Mouse (Mus musculus) left cerebral cortex, postnatal 10 days (tissue): ENCODE data around the gene Ttc7b. TPM values are rescaled to one million over a fixed set of nuclear protein-coding genes. Genes with fewer than 3 reads are reported as not detected.

ENCODE experiments used
- DNase-seq, 2 experiments: peaks; one replicate each; pipeline ENCODE4 v3.0.0; 2021 to 2022; ENCODE audit warnings: low spot score in 2 of 2, mixed read lengths in 1 of 2; ENCODE audit errors: extremely low spot score in 1 of 2
- intact Hi-C: fragments of 180-260 bp; cut with DNase I; formaldehyde crosslinking; loops from one replicate; pipeline ENCODE4 v1.15.1; 2025
- total RNA-seq, 2 experiments: library from RNA; stranded (reverse); gene quantifications; 2 replicates each; pipeline ENCODE4 v1.2.3; 2021

The Ttc7b gene
- total RNA-seq, 2 experiments from 2014 or later = 137 to 138 TPM

DNA sequence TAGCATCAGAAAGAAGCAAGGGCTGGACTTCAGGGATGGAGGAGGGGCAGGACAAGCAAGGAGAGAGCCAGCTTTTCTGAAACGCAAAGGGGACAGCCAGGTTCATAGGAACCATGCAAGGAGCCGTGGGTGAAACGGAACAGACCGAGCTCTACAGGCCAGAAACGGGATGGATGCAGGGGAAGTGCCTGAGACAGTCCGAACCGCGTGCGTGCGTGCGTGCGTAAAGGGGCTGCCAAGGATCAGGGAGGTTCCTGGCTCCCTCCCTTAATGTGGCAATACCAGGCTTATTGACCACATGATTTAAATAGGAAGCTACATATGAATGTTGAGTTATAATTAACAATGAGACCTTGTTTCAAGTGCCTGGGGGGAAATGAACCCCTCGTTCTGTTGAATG lies 21.2 kb downstream of the Ttc7b start:
- intact Hi-C loops = no loop called here
- no peak for DNase-seq

GRCm38 (mm10) chr12:100498006-100498405 lies 22.6 kb downstream of the Ttc7b start:
- intact Hi-C loops = no loop called here
- no peak for DNase-seq

DNA sequence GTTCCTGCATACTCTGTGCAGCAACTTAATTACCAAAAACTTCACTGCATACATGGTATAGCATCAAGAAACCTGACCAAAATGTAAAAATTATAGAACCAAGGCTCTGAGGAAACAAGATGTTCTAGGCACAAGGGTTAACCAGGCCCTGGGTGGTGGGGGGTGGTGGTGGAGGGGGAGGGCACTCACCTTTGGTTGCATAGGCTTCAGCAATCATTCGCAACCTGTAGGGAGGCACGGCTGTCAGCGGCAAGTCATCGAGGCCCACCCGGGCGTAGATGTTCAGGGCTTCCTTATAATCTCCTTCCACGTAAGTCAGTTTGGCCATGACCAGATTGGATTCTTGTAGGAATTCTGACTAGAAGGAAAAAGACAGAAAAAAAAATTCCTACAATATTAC lies 25.5 kb downstream of the Ttc7b start:
- DNase-seq = no peak
- intact Hi-C loops = no loop called here

DNA sequence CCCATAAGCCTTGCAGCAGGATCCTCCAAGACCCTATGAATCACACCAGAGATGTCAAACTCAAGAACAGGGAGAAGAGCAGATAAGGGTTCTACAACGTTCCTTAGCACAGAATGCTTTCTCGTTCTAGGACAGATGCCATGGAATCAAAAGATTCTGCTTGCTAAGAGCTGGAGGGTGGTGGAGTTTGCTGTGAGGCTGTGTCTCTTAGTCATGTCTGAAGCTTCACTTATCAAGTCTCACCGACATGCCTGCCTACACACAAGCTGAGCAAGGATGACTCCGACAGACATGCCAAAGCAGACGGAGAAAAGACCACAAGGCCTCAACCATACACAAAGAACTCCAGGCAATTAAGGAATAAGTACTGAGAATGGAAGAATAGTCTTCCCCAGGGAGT lies 27.4 kb downstream of the Ttc7b start:
- intact Hi-C loops = no loop called here
- DNase-seq = peak in 1 of 2 experiments; percentile 33

- DNase-seq = no peak
- intact Hi-C loops = no loop called here
These were observed 27.9 kb downstream of the Ttc7b start for GRCm38 (mm10) chr12:100492676-100493075.

GRCm38 (mm10) chr12:100491967-100492611 lies 28.5 kb downstream of the Ttc7b start:
- DNase-seq = no peak
- intact Hi-C loops = no loop called here

DNA sequence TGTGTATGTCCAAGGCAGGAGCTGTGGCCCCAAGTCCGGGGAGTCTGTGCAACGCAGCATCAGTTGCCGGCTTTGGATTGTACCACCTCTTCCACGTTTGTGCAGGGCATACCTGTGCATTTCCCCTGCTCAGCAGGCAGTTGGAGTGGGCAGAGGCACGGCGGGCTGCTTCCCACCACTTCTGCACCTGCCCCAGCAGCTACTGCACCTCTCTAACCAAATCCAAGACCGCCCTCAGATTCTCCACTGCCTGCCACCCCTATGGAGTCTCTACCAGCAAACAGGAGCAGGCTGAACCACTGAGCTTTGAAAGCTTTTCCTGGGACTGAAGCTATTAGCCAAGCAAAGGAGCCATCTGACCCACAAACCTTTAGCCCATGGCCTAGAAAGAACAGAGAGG lies 30.8 kb downstream of the Ttc7b start:
- intact Hi-C loops = no loop called here

GRCm38 (mm10) chr12:100488368-100488767 lies 32.3 kb downstream of the Ttc7b start:
- intact Hi-C loops = no loop called here
- no peak for DNase-seq

More for the DNA sequence above, 30.8 kb downstream of the Ttc7b start:
- DNase-seq = no peak

GRCm38 (mm10) chr12:100486232-100486631 lies 34.4 kb downstream of the Ttc7b start:
- no peak for DNase-seq
- intact Hi-C loops = no loop called here

DNA sequence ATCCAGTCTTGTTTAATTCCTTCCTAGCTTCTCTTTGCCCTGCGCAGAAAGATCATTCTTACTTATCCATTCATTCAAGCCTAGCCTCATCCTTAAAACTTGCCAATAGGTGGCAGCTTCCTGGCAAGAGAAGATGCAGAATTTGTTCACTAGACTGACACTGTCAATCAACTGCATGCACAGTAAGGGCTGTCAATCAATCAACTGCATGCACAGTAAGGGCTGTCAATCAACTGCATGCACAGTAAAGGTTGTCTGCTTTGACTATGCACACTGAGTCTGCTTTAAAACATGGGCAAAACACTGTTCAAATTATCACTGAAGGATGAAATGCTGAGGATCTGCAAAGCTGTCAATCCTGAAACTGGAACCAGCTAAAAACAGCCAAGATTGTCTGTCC lies 37.6 kb downstream of the Ttc7b start:
- no peak for DNase-seq
- intact Hi-C loops = no loop called here

DNA sequence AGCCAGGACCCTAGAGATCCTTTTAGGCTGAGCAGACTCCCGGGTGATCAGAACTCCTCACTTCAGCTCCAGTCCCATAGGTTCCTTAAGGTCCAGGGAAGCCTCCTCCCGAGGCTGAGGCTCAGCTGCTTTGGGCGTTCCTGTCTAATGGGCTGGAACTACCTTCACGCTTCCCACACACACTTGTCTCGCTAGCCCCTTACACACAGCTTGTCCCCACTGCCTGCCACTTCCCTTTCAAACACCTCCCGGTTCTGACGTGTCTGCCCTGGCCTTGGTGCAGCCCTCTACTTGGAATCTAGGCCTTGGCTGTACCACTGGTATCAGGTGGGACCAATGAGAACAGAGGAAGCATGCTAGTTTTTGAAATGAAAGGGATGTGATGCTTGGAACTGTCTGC lies 38.4 kb downstream of the Ttc7b start:
- no peak for DNase-seq
- intact Hi-C loops = no loop called here

DNA sequence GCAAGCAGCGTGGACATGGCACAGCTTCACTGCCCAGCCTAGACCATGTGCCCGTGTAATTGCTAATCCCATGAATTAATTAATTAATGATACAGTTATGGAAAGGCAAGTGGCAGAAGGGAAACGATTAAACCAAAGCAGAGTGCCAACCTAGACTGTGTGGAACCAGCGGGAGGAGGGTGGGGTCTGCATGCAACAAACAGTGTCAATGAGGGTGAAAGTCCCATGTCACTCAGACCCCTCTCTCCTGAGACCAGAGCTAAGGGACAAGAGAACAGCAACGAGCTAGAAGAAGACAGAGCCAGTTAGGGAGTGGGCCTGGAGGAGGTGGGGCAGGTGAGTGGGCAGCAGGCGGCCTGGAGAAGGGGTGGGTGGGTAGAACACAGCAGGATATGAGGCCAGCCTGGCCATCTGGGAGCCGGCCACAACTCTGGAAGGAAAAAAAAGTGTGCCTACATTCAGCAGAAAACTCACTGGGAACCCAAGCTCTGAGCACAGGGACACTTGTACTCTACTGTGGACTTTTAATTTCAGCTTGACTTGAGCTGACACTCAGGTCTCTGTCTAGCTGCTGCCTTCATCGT lies 39.1 kb downstream of the Ttc7b start:
- DNase-seq = no peak
- intact Hi-C loops = no loop called here

GRCm38 (mm10) chr12:100480642-100481442 lies 39.8 kb downstream of the Ttc7b start:
- intact Hi-C loops = no loop called here
- DNase-seq = no peak

DNA sequence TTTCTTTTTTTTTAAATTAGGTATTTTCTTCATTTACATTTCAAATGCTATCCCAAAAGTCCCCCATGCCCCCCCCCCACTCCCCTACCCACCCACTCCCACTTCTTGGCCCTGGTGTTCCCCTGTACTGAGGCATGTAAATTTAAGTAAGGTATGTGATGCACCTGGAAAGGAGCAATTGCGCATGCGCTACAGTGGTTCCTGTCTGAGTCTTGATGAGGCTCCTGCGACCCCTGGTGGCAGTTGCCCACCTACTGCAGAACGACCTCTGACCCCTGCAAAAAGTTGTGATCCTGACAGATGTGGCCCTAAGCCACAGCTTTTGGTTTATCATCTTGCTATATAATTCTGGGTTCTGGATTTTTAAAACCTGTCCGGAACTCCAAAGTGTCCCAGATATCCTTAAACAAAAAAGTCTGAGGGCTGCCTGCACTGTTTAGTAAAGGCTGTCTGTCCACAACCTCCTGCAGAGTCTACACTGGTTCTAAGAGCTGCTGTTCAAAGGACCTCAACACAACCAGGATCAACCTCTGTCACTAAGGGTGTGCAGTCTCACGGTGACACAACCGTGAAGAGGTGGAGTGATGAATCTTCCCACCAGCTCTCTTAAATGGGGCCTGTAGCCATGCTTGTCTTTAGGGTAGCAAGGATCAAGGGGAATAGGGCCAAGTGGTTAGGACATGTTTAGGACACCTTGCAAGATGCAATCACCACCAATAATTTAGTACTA lies 40.6 kb downstream of the Ttc7b start:
- intact Hi-C loops = no loop called here
- peak; percentile 36 to 74 for DNase-seq

DNA sequence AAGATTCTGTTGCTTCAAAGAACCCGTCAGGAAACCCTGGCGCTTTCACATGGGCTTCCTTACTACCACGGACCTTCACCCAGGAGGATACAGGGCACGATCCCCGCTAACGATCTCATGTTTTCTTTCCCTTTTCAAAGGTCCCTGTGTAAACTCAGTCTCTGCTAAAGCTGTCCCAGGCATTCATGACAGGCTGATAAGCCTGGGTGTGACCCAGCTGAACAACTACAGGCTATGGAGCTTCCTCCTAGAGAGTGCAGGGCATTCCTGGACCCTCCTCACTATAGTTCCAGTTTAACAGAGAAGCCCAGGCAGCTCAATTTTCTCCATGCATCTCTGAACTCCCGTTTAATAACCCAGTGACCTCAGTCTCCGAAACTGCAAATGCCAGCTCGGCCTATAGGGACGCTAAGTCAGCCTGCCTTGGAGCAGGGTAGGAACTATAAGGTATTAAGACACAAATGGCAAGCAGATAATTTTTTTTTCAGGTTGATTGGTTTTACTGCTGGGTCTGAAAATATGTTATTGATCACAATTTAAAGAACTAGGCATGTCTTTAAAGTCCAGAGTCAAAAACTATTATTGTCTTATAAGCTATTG lies 41.3 kb downstream of the Ttc7b start:
- no peak for DNase-seq
- intact Hi-C loops = no loop called here

- DNase-seq = no peak
- intact Hi-C loops = no loop called here
These were observed 42.0 kb downstream of the Ttc7b start for GRCm38 (mm10) chr12:100478615-100479014.

GRCm38 (mm10) chr12:100478151-100478550 lies 42.5 kb downstream of the Ttc7b start:
- DNase-seq = no peak
- intact Hi-C loops = no loop called here

DNA sequence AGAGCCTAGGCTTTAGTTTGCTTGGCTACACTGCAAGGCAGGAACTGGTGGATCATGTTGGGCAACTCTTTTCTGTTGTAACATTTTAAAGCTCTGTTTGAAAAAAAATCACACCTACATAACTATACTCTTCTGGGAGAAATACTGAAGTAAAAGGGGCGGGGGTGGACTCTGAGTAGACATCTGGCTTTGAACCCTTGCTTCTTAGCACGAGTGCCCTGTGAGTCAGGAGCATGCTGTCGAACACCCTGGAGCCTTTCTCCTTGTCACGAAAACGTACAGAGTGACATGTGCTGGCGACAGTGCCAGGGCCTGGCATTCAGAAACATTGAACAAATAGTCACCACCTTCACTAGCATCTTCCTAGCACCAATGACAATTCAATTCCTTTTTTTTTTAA lies 43.2 kb downstream of the Ttc7b start:
- DNase-seq = no peak
- intact Hi-C loops = no loop called here

DNA sequence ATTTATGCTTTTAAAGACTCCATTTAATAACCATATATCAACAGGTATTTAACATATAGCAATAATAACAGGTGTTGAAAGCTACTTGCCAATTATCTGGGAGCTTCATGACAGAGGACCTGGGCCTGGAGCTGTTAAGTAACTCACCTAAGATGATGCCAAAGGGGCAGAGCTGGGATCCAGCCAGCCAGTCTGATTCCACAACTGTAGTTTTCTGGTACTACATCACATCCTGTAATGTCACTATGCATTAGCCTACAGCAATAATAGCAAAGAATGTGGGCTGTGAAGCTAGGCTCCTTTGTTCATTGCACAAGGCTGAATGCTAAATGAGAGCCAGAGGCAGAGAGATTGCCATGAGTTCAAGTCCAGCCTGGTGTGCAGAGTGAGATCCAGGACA lies 44.3 kb downstream of the Ttc7b start:
- intact Hi-C loops = no loop called here
- no peak for DNase-seq
